Mouse (Mus musculus): Measurements from ENCODE around the gene Wwox.

The Wwox gene

GRCm38 (mm10) chr8:115390921-115391504, 951.6 kb downstream of the Wwox start:
- no peak for DNase-seq

- no peak for DNase-seq
These were observed 956.4 kb downstream of the Wwox start for GRCm38 (mm10) chr8:115395840-115396239.

GRCm38 (mm10) chr8:115397981-115398380, 958.5 kb downstream of the Wwox start:
- DNase-seq, result no peak

GRCm38 (mm10) chr8:115400013-115400720, 960.7 kb downstream of the Wwox start:
- no peak for DNase-seq

Measured in right cerebral cortex, adult 18-20 months (tissue).